Comparison of ENCODE assay signal across 9 mouse cellular contexts in genomic region chr9:117039941-117040453, GRCm38 (mm10).
DNase-seq lines count a peak whose midpoint lies in the region; ATAC-seq lines count a peak whose summit lies in the region.
"Had no signal": no experiment of that assay in that cellular context is flagged by ENCODE, and none has a peak within 500 bp of the region (broad histone marks: within the 10 kb centered on the region; RNA-seq: fewer than 3 reads in every experiment).

No protein-coding gene starts in this region.

- H3K27me3 ChIP-seq in forebrain, embryonic 14.5 days (replicated peaks; ENCODE audit: control insufficient read depth, insufficient read depth, low read length): no peaks in the 10 kb centered on the region
- no peaks in the 10 kb centered on the region for H3K27me3 ChIP-seq in forebrain, embryonic 10.5 days (ENCODE audit: poor library complexity, severe bottlenecking)
- H3K27me3 ChIP-seq: midbrain, embryonic 12.5 days had no signal

- ATAC-seq in forebrain, embryonic 14.5 days: 0 out of 2 replicates have a peak, but pooled peaks have one; percentile 32
- ATAC-seq in frontal cortex, adult (ENCODE audit: low TSS enrichment): no peak

- 44% methylated on average over 6 of the region's 6 CpGs for WGBS in forebrain, embryonic 14.5 days
- WGBS in forebrain, embryonic 10.5 days: 82% methylated on average over 6 of the region's 6 CpGs

- no peaks in the 10 kb centered on the region for H3K4me1 ChIP-seq in forebrain, embryonic 14.5 days (ENCODE audit: control insufficient read depth, insufficient read depth, low read length)
- H3K4me1 ChIP-seq in forebrain, embryonic 10.5 days: no peaks in the 10 kb centered on the region
- H3K4me1 ChIP-seq: midbrain, embryonic 12.5 days had no signal

- H3K9ac ChIP-seq in forebrain, embryonic 14.5 days (ENCODE audit: low read length): no peak overlapping the region
- H3K9ac ChIP-seq: midbrain, embryonic 12.5 days had no signal

- H3K4me2 ChIP-seq in forebrain, embryonic 14.5 days (ENCODE audit: low read length): no peak overlapping the region
- H3K4me2 ChIP-seq: midbrain, embryonic 12.5 days had no signal

- no peaks in the 10 kb centered on the region for H3K9me3 ChIP-seq in forebrain, embryonic 14.5 days (replicated peaks; ENCODE audit: control insufficient read depth, low read length)
- no peaks in the 10 kb centered on the region for H3K9me3 ChIP-seq in forebrain, embryonic 10.5 days
- H3K9me3 ChIP-seq: midbrain, embryonic 12.5 days had no signal

- DNase-seq in forebrain, embryonic 14.5 days (ENCODE audit: low spot score): peak; percentile 44
- DNase-seq in forebrain, embryonic 10.5 days (ENCODE audit: extremely low spot score, low spot score): no peak
- DNase-seq in Muller cell, postnatal 12 days (ENCODE audit: inconsistent ontology term): peak; percentile 82
- peak; percentile 53 for DNase-seq in gastrocnemius, postnatal 10 days
- peak; percentile 55 for DNase-seq in heart, postnatal 4 days
- no peak for DNase-seq in right cerebral cortex, adult 2 months (ENCODE audit: low spot score in 2 of 2)
- no peak for DNase-seq in left cerebral cortex, adult 9 months (ENCODE audit: low spot score in 2 of 2)

- H3K27ac ChIP-seq in forebrain, embryonic 14.5 days (ENCODE audit: low read depth, low read length): no peak overlapping the region
- no peak overlapping the region for H3K27ac ChIP-seq in forebrain, embryonic 10.5 days
- H3K27ac ChIP-seq: midbrain, embryonic 12.5 days had no signal

- no peaks in the 10 kb centered on the region for H3K36me3 ChIP-seq in forebrain, embryonic 14.5 days (ENCODE audit: control insufficient read depth, insufficient read depth, low read length)
- H3K36me3 ChIP-seq in forebrain, embryonic 10.5 days (replicated peaks): no peaks in the 10 kb centered on the region
- H3K36me3 ChIP-seq: midbrain, embryonic 12.5 days had no signal

- H3K4me3 ChIP-seq in forebrain, embryonic 14.5 days (ENCODE audit: low read depth, low read length): no peak overlapping the region
- H3K4me3 ChIP-seq in forebrain, embryonic 10.5 days: no peak overlapping the region
- H3K4me3 ChIP-seq: midbrain, embryonic 12.5 days had no signal

Comparison
In these comparisons a context has a peak if more than half of its experiments do, and no peak if none do; other contexts are left out.
1. DNase-seq: peak in forebrain, embryonic 14.5 days (single experiment), Muller cell, postnatal 12 days (single experiment), gastrocnemius, postnatal 10 days (single experiment) and heart, postnatal 4 days (single experiment); none in forebrain, embryonic 10.5 days (single experiment), right cerebral cortex, adult 2 months (0 of 2) and left cerebral cortex, adult 9 months (0 of 2).